Mouse (Mus musculus): Measurements from ENCODE around the gene Dab2ip.

GRCm38 (mm10) chr2:35642224-35642623 lies 84.2 kb downstream of the Dab2ip start:
- TF ChIP-seq CTCF (IDR thresholded peaks at IDR 0.05; ENCODE audit: low read depth, low read length) (no peak), POLR2A (IDR thresholded peaks at IDR 0.05; ENCODE audit: borderline replicate concordance, low read depth, low read length) (no peak)
